Mouse (Mus musculus) embryonic facial prominence, embryonic 13.5 days (tissue): Measurements from ENCODE around the gene Olfr118. TPM values are rescaled to one million over a fixed set of nuclear protein-coding genes. Genes with fewer than 3 reads are reported as not detected.
"Not testable (repeated sequence)": the region's sequence is repeated elsewhere in the genome, so short reads cannot be mapped to it uniquely, and the experiment has no call there.

Experiments used
- ATAC-seq: fragments of 200-750 bp; cut with Nextera tagmentation; 2 replicates; pipeline ENCODE4 v1.8.0; 2017; ENCODE audit warnings: low read depth; ENCODE audit not compliant: insufficient number of reproducible peaks, insufficient read depth, low FRiP score, low TSS enrichment
- H3K27ac ChIP-seq: fragments of 300-500 bp; sonication (generic); 2 replicates; pipeline ENCODE4 v1.5.1; 2015; ENCODE audit warnings: moderate library complexity, mild to moderate bottlenecking, inconsistent platforms
- H3K27me3 ChIP-seq: fragments of 300-500 bp; sonication (generic); 2 replicates; pipeline ENCODE4 v1.6.1; 2015; ENCODE audit warnings: mild to moderate bottlenecking, inconsistent platforms
- H3K36me3 ChIP-seq: fragments of 300-500 bp; sonication (generic); 2 replicates; pipeline ENCODE4 v1.6.1; 2015; ENCODE audit warnings: mild to moderate bottlenecking, inconsistent platforms
- H3K4me1 ChIP-seq: fragments of 300-500 bp; sonication (generic); 2 replicates; pipeline ENCODE4 v1.6.1; 2015; ENCODE audit warnings: inconsistent platforms
- H3K4me2 ChIP-seq: fragments of 300-500 bp; sonication (generic); 2 replicates; pipeline ENCODE4 v1.6.1; 2015; ENCODE audit warnings: moderate library complexity, mild to moderate bottlenecking, inconsistent platforms
- H3K4me3 ChIP-seq: fragments of 300-500 bp; sonication (generic); 2 replicates; pipeline ENCODE4 v1.5.1; 2015; ENCODE audit warnings: mild to moderate bottlenecking, inconsistent platforms
- H3K9ac ChIP-seq: fragments of 300-500 bp; sonication (generic); 2 replicates; pipeline ENCODE4 v1.6.1; 2015; ENCODE audit warnings: mild to moderate bottlenecking, inconsistent platforms
- H3K9me3 ChIP-seq: fragments of 300-500 bp; sonication (generic); 2 replicates; pipeline ENCODE4 v1.6.1; 2016; ENCODE audit warnings: inconsistent platforms
- WGBS: fragments of 180-500 bp; shearing (Covaris S2); methylation state at CpG from one replicate; pipeline ENCODE4 v1.1.7; 2015; ENCODE audit warnings: mixed read lengths; 5-methylcytosine and 5-hydroxymethylcytosine counted together
- polyA plus RNA-seq: library from polyadenylated mRNA; unstranded; fragments of >200 nt; fragmentation: Nextera tagmentation; extraction: Ambion mirVana; gene quantifications from 2 replicates; pipeline ENCODE4 v1.2.1, GENCODE M21; 2015

The Olfr118 gene
- polyA plus RNA-seq = not detected in 2 replicates

DNA sequence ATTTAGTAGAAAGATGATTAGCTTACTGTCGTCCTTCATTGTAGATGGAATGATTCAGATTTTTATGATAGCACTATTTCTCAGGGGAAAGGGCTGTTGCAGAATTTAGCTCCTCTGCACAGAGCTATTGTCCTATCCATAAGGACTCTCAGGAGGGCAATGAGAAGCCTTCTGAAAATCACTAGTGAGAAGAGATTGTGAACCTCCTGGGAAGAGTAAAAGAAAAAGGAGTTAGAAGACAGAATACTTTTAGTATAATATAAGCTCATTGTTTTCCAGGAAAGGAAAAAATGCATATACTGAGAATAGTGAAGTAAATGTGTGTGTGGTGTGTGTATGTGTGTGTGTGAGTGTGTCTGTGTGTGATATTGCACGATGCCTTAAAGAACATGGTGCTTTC, at the start of gene Olfr118:
TSS of gene Olfr118 (plus strand) at position 301 of the 400 bp plus-strand sequence.
- no peaks in the 10 kb centered on the region for H3K4me1 ChIP-seq
- no peaks in the 10 kb centered on the region for H3K9me3 ChIP-seq
- no peaks in the 10 kb centered on the region for H3K36me3 ChIP-seq
- no peak within 1 kb of the TSS for H3K4me2 ChIP-seq
- WGBS = 71% methylated on average over 2 of the region's 2 CpGs
- no peak for ATAC-seq
- no peaks in the 10 kb centered on the region for H3K27me3 ChIP-seq
- no peak within 1 kb of the TSS for H3K27ac ChIP-seq
- H3K9ac ChIP-seq = no peak within 1 kb of the TSS
- no peak within 1 kb of the TSS for H3K4me3 ChIP-seq

DNA sequence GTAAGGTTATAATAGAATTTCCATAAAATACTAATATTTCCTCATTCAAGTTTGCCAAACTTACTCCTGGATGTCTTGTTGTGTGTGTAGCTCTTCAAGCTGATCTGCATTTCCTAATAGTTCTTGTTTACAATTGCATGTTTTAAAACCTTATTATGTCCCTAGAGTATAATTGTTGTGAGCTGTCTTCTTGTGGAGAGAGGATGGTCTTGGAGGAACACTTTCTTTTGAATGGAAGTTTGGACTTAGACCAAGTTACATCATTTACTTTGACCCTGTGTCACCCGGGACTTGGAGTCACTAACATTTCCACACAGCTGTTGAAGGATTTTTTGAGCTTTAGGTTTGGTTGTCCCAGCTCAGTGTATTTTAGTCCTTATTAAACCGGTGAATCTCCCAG, 39.8 kb upstream of the Olfr118 start, which contains the start of the genes Olfr115 and Olfr116:
TSS of gene Olfr115 (minus strand) at position 101 of the 400 bp plus-strand sequence.
TSS of gene Olfr116 (minus strand) at position 191 of the 400 bp plus-strand sequence.
- H3K4me1 ChIP-seq = no peaks in the 10 kb centered on the region
- 70% methylated on average over 2 of the region's 2 CpGs for WGBS
- no peak for ATAC-seq
- H3K9ac ChIP-seq = no peak within 1 kb of the TSS
- no peaks in the 10 kb centered on the region for H3K27me3 ChIP-seq
- H3K4me2 ChIP-seq = no peak within 1 kb of the TSS
- H3K4me3 ChIP-seq = no peak within 1 kb of the TSS
- H3K9me3 ChIP-seq = peaks cover 10% of the 10 kb centered on the region; the same call in 1 of the 2 replicates
- H3K36me3 ChIP-seq = no peaks in the 10 kb centered on the region
- no peak within 1 kb of the TSS for H3K27ac ChIP-seq

DNA sequence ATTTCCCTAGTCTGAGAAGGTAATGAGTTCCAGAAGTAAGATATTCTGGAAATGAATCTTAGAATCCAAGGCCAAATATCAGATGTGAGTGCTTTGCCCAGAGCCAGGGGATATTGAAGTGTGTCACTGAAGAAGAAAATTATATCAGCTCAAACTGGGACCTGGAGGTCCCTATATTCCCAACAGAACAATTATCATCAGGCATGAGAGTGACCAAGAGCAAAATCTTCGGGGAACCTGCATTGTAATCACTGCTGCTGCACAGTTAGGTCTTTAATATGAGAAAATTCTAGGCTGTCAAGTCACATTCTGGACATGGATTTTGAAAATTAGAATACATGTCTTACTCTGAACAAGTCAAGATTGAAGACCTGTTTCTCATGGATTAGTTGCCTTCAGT, 3.1 kb upstream of the Olfr118 start, which contains the start of gene Olfr117:
TSS of gene Olfr117 (minus strand) at position 101 of the 400 bp plus-strand sequence.
- ATAC-seq = no peak
- no peaks in the 10 kb centered on the region for H3K27me3 ChIP-seq
- no peak within 1 kb of the TSS for H3K4me2 ChIP-seq
- H3K4me3 ChIP-seq = no peak within 1 kb of the TSS
- no peaks in the 10 kb centered on the region for H3K36me3 ChIP-seq
- no peaks in the 10 kb centered on the region; the same call in 1 of the 2 replicates for H3K9me3 ChIP-seq
- H3K4me1 ChIP-seq = no peaks in the 10 kb centered on the region
- H3K9ac ChIP-seq = no peak within 1 kb of the TSS
- 57% methylated on average over 1 of the region's 1 CpGs for WGBS
- no peak within 1 kb of the TSS for H3K27ac ChIP-seq

- H3K4me2 ChIP-seq, H3K27me3 ChIP-seq, H3K9ac ChIP-seq, H3K9me3 ChIP-seq, H3K4me3 ChIP-seq, H3K27ac ChIP-seq, H3K36me3 ChIP-seq, H3K4me1 ChIP-seq, ATAC-seq: not testable (repeated sequence)
- 64% methylated on average over 1 of the region's 1 CpGs for WGBS
These were observed 29.5 kb downstream of the Olfr118 start, which contains the start of gene Olfr119 for GRCm38 (mm10) chr17:37696264-37696663. Gene Olfr119 (plus strand): TSS chr17:37696564.

GRCm38 (mm10) chr17:37721508-37721907, 54.7 kb downstream of the Olfr118 start, which contains the start of gene Olfr120:
Gene Olfr120 (plus strand): TSS chr17:37721808.
- Histone ChIP-seq H3K9ac (no peak within 1 kb of the TSS), H3K27ac (no peak within 1 kb of the TSS), H3K4me3 (no peak within 1 kb of the TSS), H3K27me3 (no peaks in the 10 kb centered on the region), H3K4me1 (no peaks in the 10 kb centered on the region), H3K9me3 (no peaks in the 10 kb centered on the region), H3K4me2 (no peak within 1 kb of the TSS), H3K36me3 (no peaks in the 10 kb centered on the region)
- no peak for ATAC-seq
- WGBS = 73% methylated on average over 1 of the region's 1 CpGs

Other genes with a start within 250 kb of the Olfr118 start
- gene Olfr108, start 221.5 kb upstream of the Olfr118 start, polyA plus RNA-seq = not detected in 2 replicates
- gene Olfr109, start 208.1 kb upstream of the Olfr118 start, polyA plus RNA-seq = not detected in 2 replicates
- not detected in 2 replicates for gene H2-M2, start 183.4 kb upstream of the Olfr118 start, polyA plus RNA-seq
- gene Olfr110, start 174.5 kb upstream of the Olfr118 start, polyA plus RNA-seq = not detected in 2 replicates
- gene Olfr111, start 159.0 kb upstream of the Olfr118 start, polyA plus RNA-seq = not detected in 2 replicates
- gene Olfr112, start 97.5 kb upstream of the Olfr118 start, polyA plus RNA-seq = 0.20 TPM in 1 of 2 replicates, not detected in the other
- not detected in 2 replicates for gene Olfr113, start 89.3 kb upstream of the Olfr118 start, polyA plus RNA-seq
- not detected in 2 replicates for gene Olfr114, start 74.2 kb upstream of the Olfr118 start, polyA plus RNA-seq
- gene Olfr115, start 39.9 kb upstream of the Olfr118 start, polyA plus RNA-seq = not detected in 2 replicates
- gene Olfr116, start 39.8 kb upstream of the Olfr118 start, polyA plus RNA-seq = not detected in 2 replicates
- not detected in 2 replicates for gene Olfr117, start 3.2 kb upstream of the Olfr118 start, polyA plus RNA-seq
- gene Olfr119, start 29.6 kb downstream of the Olfr118 start, polyA plus RNA-seq = not detected in 2 replicates
- not detected in 2 replicates for gene Olfr120, start 54.8 kb downstream of the Olfr118 start, polyA plus RNA-seq
- not detected in 2 replicates for gene Olfr121, start 81.9 kb downstream of the Olfr118 start, polyA plus RNA-seq
- not detected in 2 replicates for gene Olfr122, start 101.6 kb downstream of the Olfr118 start, polyA plus RNA-seq
- not detected in 2 replicates for gene Olfr123, start 126.5 kb downstream of the Olfr118 start, polyA plus RNA-seq
- gene Olfr124, start 132.9 kb downstream of the Olfr118 start, polyA plus RNA-seq = not detected in 2 replicates
- gene Olfr125, start 166.0 kb downstream of the Olfr118 start, polyA plus RNA-seq = not detected in 2 replicates
- not detected in 2 replicates for gene Olfr126, start 180.5 kb downstream of the Olfr118 start, polyA plus RNA-seq
- not detected in 2 replicates for gene Olfr127, start 233.4 kb downstream of the Olfr118 start, polyA plus RNA-seq